Mouse (Mus musculus) brain, embryonic 18.5 days (tissue): Measurements from ENCODE around the gene Gm15080.
"Not testable (repeated sequence)": the region's sequence is repeated elsewhere in the genome, so short reads cannot be mapped to it uniquely, and the experiment has no call there.

Source experiments
- DNase-seq: peaks from one replicate; pipeline ENCODE4 v3.0.0-alpha.2; 2012; ENCODE audit warnings: low read depth, low spot score

Gm15080 gene

GRCm38 (mm10) chrX:147992693-147993092 lies at the start of gene Gm15080:
Gm15080 (plus strand) TSS chrX:147992993.
- not testable (repeated sequence) for DNase-seq
